Mouse (Mus musculus): ENCODE data around the gene Reg3b. TPM values are rescaled to one million over a fixed set of nuclear protein-coding genes. Genes with fewer than 3 reads are reported as not detected.
A peak's percentile ranks its signal among the peaks of the same experiment; 100 is the strongest.
"Not testable (repeated sequence)": the region's sequence is repeated elsewhere in the genome, so short reads cannot be mapped to it uniquely, and the experiment has no call there.

Reg3b gene
- polyA plus RNA-seq, 1 experiment from 2014 or later = 0.29 TPM

GRCm38 (mm10) chr6:78385609-78386008, 15.2 kb downstream of the Reg3b start:
- peak; percentile 2 for DNase-seq
- no peak overlapping the region for H3K4me3 ChIP-seq (replicated peaks; ENCODE audit: low read depth, low read length)
- no peak overlapping the region for H3K27ac ChIP-seq (replicated peaks; ENCODE audit: low read depth, low read length)
- H3K9me3 ChIP-seq (ENCODE audit: control insufficient read depth, low read length) = no peaks in the 10 kb centered on the region
- no peaks in the 10 kb centered on the region for H3K4me1 ChIP-seq (ENCODE audit: control insufficient read depth, insufficient read depth, low read length)
- 77% methylated on average over 3 of the region's 3 CpGs for WGBS
- H3K36me3 ChIP-seq (ENCODE audit: control insufficient read depth, insufficient read depth, low read length) = no peaks in the 10 kb centered on the region
- no peak for ATAC-seq (ENCODE audit: low FRiP score, low TSS enrichment)
- no peak overlapping the region for H3K4me2 ChIP-seq (ENCODE audit: low read length)
- H3K9ac ChIP-seq (replicated peaks; ENCODE audit: low read length) = no peak overlapping the region
- H3K27me3 ChIP-seq (ENCODE audit: control insufficient read depth, insufficient read depth, low read length) = no peaks in the 10 kb centered on the region

DNA sequence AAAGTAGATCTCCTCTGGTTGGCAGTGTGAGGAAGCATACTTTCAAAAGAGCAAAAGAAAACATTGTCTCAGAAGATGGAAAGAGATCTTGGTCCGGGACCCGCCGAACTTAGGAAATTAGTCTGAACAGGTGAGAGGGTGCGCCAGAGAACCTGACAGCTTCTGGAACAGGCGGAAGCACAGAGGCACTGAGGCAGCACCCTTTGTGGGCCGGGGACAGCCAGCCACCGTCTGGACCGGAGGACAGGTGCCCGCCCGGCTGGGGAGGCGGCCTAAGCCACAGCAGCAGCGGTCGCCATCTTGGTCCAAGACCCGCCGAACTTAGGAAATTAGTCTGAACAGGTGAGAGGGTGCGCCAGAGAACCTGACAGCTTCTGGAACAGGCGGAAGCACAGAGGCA, 24.9 kb downstream of the Reg3b start, which contains the start of gene Reg2:
Gene Reg2 (plus strand): TSS at position 301 of the 400 bp plus-strand sequence.
- not testable (repeated sequence) for H3K4me2 ChIP-seq (ENCODE audit: low read length); H3K9ac ChIP-seq (replicated peaks; ENCODE audit: low read length); H3K4me1 ChIP-seq (ENCODE audit: control insufficient read depth, insufficient read depth, low read length); H3K27me3 ChIP-seq (ENCODE audit: control insufficient read depth, insufficient read depth, low read length); H3K4me3 ChIP-seq (replicated peaks; ENCODE audit: low read depth, low read length); H3K27ac ChIP-seq (replicated peaks; ENCODE audit: low read depth, low read length); DNase-seq; H3K9me3 ChIP-seq (ENCODE audit: control insufficient read depth, low read length); H3K36me3 ChIP-seq (ENCODE audit: control insufficient read depth, insufficient read depth, low read length); ATAC-seq (ENCODE audit: low FRiP score, low TSS enrichment)
- 96% methylated on average over 4 of the region's 17 CpGs for WGBS

- not testable (repeated sequence) for H3K4me2 ChIP-seq (ENCODE audit: low read length); H3K4me1 ChIP-seq (ENCODE audit: control insufficient read depth, insufficient read depth, low read length); DNase-seq; H3K9ac ChIP-seq (replicated peaks; ENCODE audit: low read length); H3K36me3 ChIP-seq (ENCODE audit: control insufficient read depth, insufficient read depth, low read length); H3K27me3 ChIP-seq (ENCODE audit: control insufficient read depth, insufficient read depth, low read length); H3K27ac ChIP-seq (replicated peaks; ENCODE audit: low read depth, low read length); ATAC-seq (ENCODE audit: low FRiP score, low TSS enrichment); H3K4me3 ChIP-seq (replicated peaks; ENCODE audit: low read depth, low read length); H3K9me3 ChIP-seq (ENCODE audit: control insufficient read depth, low read length)
Observed at GRCm38 (mm10) chr6:78422411-78422810, 52.0 kb downstream of the Reg3b start, which contains the start of gene Reg1. TSS of gene Reg1 (plus strand) at chr6:78422711.

Other genes with a start within 250 kb of the Reg3b start
- not detected in 2 replicates for gene Reg3d, start 8.2 kb downstream of the Reg3b start, polyA plus RNA-seq (2014; fragmentation: Nextera tagmentation; extraction: Ambion mirVana)
- gene Reg3a, start 10.1 kb downstream of the Reg3b start, polyA plus RNA-seq (2014; fragmentation: Nextera tagmentation; extraction: Ambion mirVana) = not detected in 2 replicates
- gene Reg2, start 25.0 kb downstream of the Reg3b start, polyA plus RNA-seq (2014; fragmentation: Nextera tagmentation; extraction: Ambion mirVana) = not detected in 2 replicates
- gene Reg1, start 52.1 kb downstream of the Reg3b start, polyA plus RNA-seq (2014; fragmentation: Nextera tagmentation; extraction: Ambion mirVana) = not detected in 2 replicates
- gene Reg3g, start 98.2 kb downstream of the Reg3b start, polyA plus RNA-seq (2014; fragmentation: Nextera tagmentation; extraction: Ambion mirVana) = not detected in 2 replicates

All from midbrain, embryonic 14.5 days (tissue).